Mouse (Mus musculus): ENCODE measurements around the gene Srcin1.

Gene Srcin1

GRCm38 (mm10) chr11:97534442-97535307 lies 41.3 kb downstream of the Srcin1 start:
- DNase-seq (ENCODE audit: extremely low read depth, insufficient read length, low spot score), result no peak

GRCm38 (mm10) chr11:97533653-97534052 lies 42.3 kb downstream of the Srcin1 start:
- no peak for DNase-seq (ENCODE audit: extremely low read depth, insufficient read length, low spot score)

GRCm38 (mm10) chr11:97532950-97533582 lies 42.9 kb downstream of the Srcin1 start:
- no peak for DNase-seq (ENCODE audit: extremely low read depth, insufficient read length, low spot score)

GRCm38 (mm10) chr11:97532354-97532753 lies 43.6 kb downstream of the Srcin1 start:
- DNase-seq (ENCODE audit: extremely low read depth, insufficient read length, low spot score), result no peak

- peak; percentile 85 for DNase-seq (ENCODE audit: extremely low read depth, insufficient read length, low spot score)
These were observed 44.4 kb downstream of the Srcin1 start for GRCm38 (mm10) chr11:97531381-97532260.

- no peak for DNase-seq (ENCODE audit: extremely low read depth, insufficient read length, low spot score)
These were observed 45.0 kb downstream of the Srcin1 start for GRCm38 (mm10) chr11:97530961-97531360.

GRCm38 (mm10) chr11:97530069-97530468 lies 45.9 kb downstream of the Srcin1 start:
- DNase-seq (ENCODE audit: extremely low read depth, insufficient read length, low spot score), result no peak

GRCm38 (mm10) chr11:97528282-97528808 lies 47.6 kb downstream of the Srcin1 start:
- DNase-seq (ENCODE audit: extremely low read depth, insufficient read length, low spot score), result no peak

GRCm38 (mm10) chr11:97525313-97525712 lies 50.7 kb downstream of the Srcin1 start:
- no peak for DNase-seq (ENCODE audit: extremely low read depth, insufficient read length, low spot score)

GRCm38 (mm10) chr11:97524306-97524705 lies 51.7 kb downstream of the Srcin1 start:
- no peak for DNase-seq (ENCODE audit: extremely low read depth, insufficient read length, low spot score)

GRCm38 (mm10) chr11:97523827-97524261 lies 52.1 kb downstream of the Srcin1 start:
- DNase-seq (ENCODE audit: extremely low read depth, insufficient read length, low spot score), result no peak

GRCm38 (mm10) chr11:97523107-97523506 lies 52.9 kb downstream of the Srcin1 start:
- DNase-seq (ENCODE audit: extremely low read depth, insufficient read length, low spot score), result no peak

- no peak for DNase-seq (ENCODE audit: extremely low read depth, insufficient read length, low spot score)
These were observed 54.1 kb downstream of the Srcin1 start for GRCm38 (mm10) chr11:97521741-97522474.

- no peak for DNase-seq (ENCODE audit: extremely low read depth, insufficient read length, low spot score)
These were observed 55.4 kb downstream of the Srcin1 start for GRCm38 (mm10) chr11:97520541-97520940.

- no peak for DNase-seq (ENCODE audit: extremely low read depth, insufficient read length, low spot score)
These were observed 62.9 kb downstream of the Srcin1 start for GRCm38 (mm10) chr11:97513066-97513465.

- no peak for DNase-seq (ENCODE audit: extremely low read depth, insufficient read length, low spot score)
These were observed 63.5 kb downstream of the Srcin1 start for GRCm38 (mm10) chr11:97512511-97512910.

GRCm38 (mm10) chr11:97511661-97512369 lies 64.2 kb downstream of the Srcin1 start:
- no peak for DNase-seq (ENCODE audit: extremely low read depth, insufficient read length, low spot score)

GRCm38 (mm10) chr11:97510966-97511660 lies 64.9 kb downstream of the Srcin1 start:
- DNase-seq (ENCODE audit: extremely low read depth, insufficient read length, low spot score), result no peak
